Mouse (Mus musculus) ES-Bruce4 (cell line): ENCODE measurements at regions not wholly inside any gene's neighbourhood (a gene's known extent, or its start where the extent isn't known, plus 50 kb on each side); places are given as distances from the start of the nearest gene placed in this dataset.

Experiments
- H3K27ac ChIP-seq: 2 replicates; pipeline ENCODE4 v1.5.1; 2012; ENCODE audit warnings: low read length, inconsistent platforms; ENCODE audit not compliant: insufficient read depth
- H3K27me3 ChIP-seq: 2 replicates; pipeline ENCODE4 v1.6.1; 2012; ENCODE audit warnings: mild to moderate bottlenecking, low read length, inconsistent platforms; ENCODE audit not compliant: control insufficient read depth, poor library complexity, insufficient read depth, severe bottlenecking
- H3K36me3 ChIP-seq: 2 replicates; pipeline ENCODE4 v1.6.1; 2012; ENCODE audit warnings: inconsistent platforms, mild to moderate bottlenecking, low read length, moderate library complexity; ENCODE audit not compliant: control insufficient read depth, poor library complexity, insufficient read depth, severe bottlenecking
- H3K4me1 ChIP-seq: one replicate; pipeline ENCODE4 v1.8.1; 2011; ENCODE audit warnings: low read length; ENCODE audit not compliant: control insufficient read depth, insufficient read depth
- H3K4me3 ChIP-seq: 2 replicates; pipeline ENCODE4 v1.5.1; 2011; ENCODE audit warnings: low read depth, mild to moderate bottlenecking, low read length
- H3K9ac ChIP-seq: 2 replicates; pipeline ENCODE4 v1.6.1; 2012; ENCODE audit warnings: low read depth, mild to moderate bottlenecking, inconsistent platforms; ENCODE audit not compliant: poor library complexity, severe bottlenecking
- H3K9me3 ChIP-seq: replicated peaks from 2 replicates; pipeline ENCODE4 v1.6.1; 2012; ENCODE audit warnings: mild to moderate bottlenecking, low read length, inconsistent platforms; ENCODE audit not compliant: control insufficient read depth, poor library complexity, insufficient read depth, severe bottlenecking
- CTCF ChIP-seq: IDR thresholded peaks from one replicate; pipeline ENCODE4 v1.8.1; 2011; ENCODE audit warnings: low read depth, low read length
- EP300 ChIP-seq: IDR thresholded peaks from 2 replicates; pipeline ENCODE4 v1.6.1; 2011; ENCODE audit warnings: low read depth, low read length; ENCODE audit not compliant: insufficient read depth
- POLR2A ChIP-seq: IDR thresholded peaks from one replicate; pipeline ENCODE4 v1.8.1; 2011; ENCODE audit warnings: low read length; ENCODE audit not compliant: insufficient read depth

GRCm38 (mm10) chr7:54565569-54566179 lies 269.6 kb upstream of the Luzp2 start:
- H3K27me3 ChIP-seq: no peaks in the 10 kb centered on the region
- H3K36me3 ChIP-seq: no peaks in the 10 kb centered on the region
- TF ChIP-seq EP300 (no peak), POLR2A (no peak)
- H3K9ac ChIP-seq: no peak overlapping the region
- H3K4me3 ChIP-seq: no peak overlapping the region
- no peaks in the 10 kb centered on the region for H3K9me3 ChIP-seq
- H3K4me1 ChIP-seq: no peaks in the 10 kb centered on the region
- no peak overlapping the region for H3K27ac ChIP-seq

DNA sequence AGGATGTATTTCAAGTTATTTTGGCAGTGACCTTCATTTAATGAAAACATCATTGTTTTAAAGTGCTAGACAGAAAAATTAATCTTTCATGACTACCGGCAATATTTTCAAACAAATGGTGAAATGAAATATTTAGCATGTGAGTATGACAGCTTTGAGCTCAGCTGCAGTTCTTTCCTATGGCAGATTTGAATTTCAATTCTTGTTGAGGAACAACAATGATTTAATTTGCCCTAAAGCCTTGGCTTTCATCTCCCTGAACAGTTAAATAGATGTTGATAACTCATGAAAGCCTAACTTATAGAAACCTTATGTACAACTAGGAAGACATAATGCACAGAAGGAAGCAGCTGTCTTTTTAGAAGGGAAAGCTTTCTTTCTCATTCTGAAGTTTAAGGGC lies 235.5 kb upstream of the Luzp2 start:
- H3K4me3 ChIP-seq: no peak overlapping the region
- TF ChIP-seq POLR2A (no peak), EP300 (no peak), CTCF (no peak)
- H3K4me1 ChIP-seq: no peaks in the 10 kb centered on the region
- H3K27me3 ChIP-seq: no peaks in the 10 kb centered on the region
- no peak overlapping the region for H3K27ac ChIP-seq
- H3K9me3 ChIP-seq: no peaks in the 10 kb centered on the region
- no peaks in the 10 kb centered on the region for H3K36me3 ChIP-seq
- no peak overlapping the region for H3K9ac ChIP-seq

GRCm38 (mm10) chr7:54622436-54622835 lies 212.9 kb upstream of the Luzp2 start:
- no peak overlapping the region for H3K4me3 ChIP-seq
- TF ChIP-seq EP300 (no peak), POLR2A (no peak), CTCF (no peak)
- H3K9ac ChIP-seq: no peak overlapping the region
- H3K27ac ChIP-seq: no peak overlapping the region
- H3K4me1 ChIP-seq: no peaks in the 10 kb centered on the region
- H3K36me3 ChIP-seq: no peaks in the 10 kb centered on the region
- H3K27me3 ChIP-seq: no peaks in the 10 kb centered on the region
- no peaks in the 10 kb centered on the region for H3K9me3 ChIP-seq

DNA sequence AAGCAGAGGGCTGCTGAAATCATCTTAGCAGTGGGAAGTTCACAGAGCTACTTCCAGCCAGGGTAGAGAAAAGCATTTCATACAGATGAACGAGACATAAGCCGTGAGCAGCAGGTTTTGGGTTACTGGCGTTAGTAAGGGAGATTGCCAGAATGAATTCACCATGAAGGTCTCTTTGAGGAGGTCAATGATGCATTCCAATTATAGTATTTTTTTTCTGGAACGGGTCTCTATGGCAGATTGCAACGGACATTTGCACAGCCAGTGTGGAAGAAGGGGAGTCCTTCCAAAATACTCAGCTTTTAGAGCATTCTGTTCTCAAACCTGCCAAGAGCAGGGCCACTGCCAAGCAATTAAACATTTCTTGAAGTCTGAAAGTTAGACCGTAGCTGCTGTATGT lies 201.4 kb upstream of the Luzp2 start:
- Histone ChIP-seq H3K27me3 (no peaks in the 10 kb centered on the region), H3K4me3 (no peak overlapping the region), H3K9me3 (no peaks in the 10 kb centered on the region), H3K36me3 (no peaks in the 10 kb centered on the region), H3K4me1 (no peaks in the 10 kb centered on the region), H3K27ac (no peak overlapping the region), H3K9ac (no peak overlapping the region)
- TF ChIP-seq POLR2A (no peak), EP300 (no peak), CTCF (no peak)

DNA sequence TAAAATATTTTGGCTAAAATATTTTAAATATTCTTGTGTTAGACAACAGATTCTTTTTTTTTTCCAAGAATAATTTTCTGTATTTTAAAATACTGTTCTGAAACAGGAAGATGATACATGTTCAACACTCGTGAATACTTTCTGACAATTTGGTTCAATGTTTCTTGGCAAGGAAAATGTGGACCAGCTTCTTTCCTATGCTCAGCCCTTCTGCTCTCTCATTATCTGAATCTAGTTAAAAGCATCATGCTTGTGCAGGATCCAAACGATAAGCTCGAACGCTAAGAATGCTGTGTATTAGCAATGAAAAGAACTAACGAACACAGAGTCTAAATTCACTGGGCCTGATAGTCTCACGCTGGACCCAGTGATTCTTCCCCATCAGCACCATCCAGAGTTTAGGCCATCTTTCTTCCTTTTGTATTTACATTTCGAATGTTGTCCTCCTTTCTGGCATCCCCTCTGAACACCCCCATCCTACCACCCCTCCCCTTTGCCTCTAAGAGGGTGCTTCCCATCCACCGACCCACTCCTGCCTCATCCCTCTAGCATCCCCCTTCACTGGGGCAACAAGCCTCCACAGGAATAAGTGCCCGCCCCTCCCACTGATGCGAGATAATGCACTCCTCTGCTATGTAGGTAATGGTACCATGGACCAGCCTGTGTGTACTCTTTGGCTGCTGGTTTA lies 200.8 kb upstream of the Luzp2 start:
- H3K27me3 ChIP-seq: no peaks in the 10 kb centered on the region
- TF ChIP-seq POLR2A: no peak
- no peak for TF ChIP-seq EP300
- no peak for TF ChIP-seq CTCF

GRCm38 (mm10) chr7:54645314-54645713 lies 190.0 kb upstream of the Luzp2 start:
- Histone ChIP-seq H3K4me3 (no peak overlapping the region), H3K9ac (no peak overlapping the region), H3K27ac (no peak overlapping the region), H3K36me3 (no peaks in the 10 kb centered on the region), H3K4me1 (peaks cover 2% of the 10 kb centered on the region), H3K27me3 (no peaks in the 10 kb centered on the region), H3K9me3 (no peaks in the 10 kb centered on the region)
- TF ChIP-seq CTCF (no peak), EP300 (peak; percentile 87), POLR2A (no peak)

More for the DNA sequence above, 200.8 kb upstream of the Luzp2 start:
- Histone ChIP-seq H3K9me3 (no peaks in the 10 kb centered on the region), H3K27ac (no peak overlapping the region), H3K4me1 (no peaks in the 10 kb centered on the region), H3K36me3 (no peaks in the 10 kb centered on the region), H3K9ac (no peak overlapping the region), H3K4me3 (no peak overlapping the region)
